Mouse (Mus musculus): ENCODE data around the gene Slc24a5.
"Not testable (repeated sequence)": the region's sequence is repeated elsewhere in the genome, so short reads cannot be mapped to it uniquely, and the experiment has no call there.

Gene Slc24a5

DNA sequence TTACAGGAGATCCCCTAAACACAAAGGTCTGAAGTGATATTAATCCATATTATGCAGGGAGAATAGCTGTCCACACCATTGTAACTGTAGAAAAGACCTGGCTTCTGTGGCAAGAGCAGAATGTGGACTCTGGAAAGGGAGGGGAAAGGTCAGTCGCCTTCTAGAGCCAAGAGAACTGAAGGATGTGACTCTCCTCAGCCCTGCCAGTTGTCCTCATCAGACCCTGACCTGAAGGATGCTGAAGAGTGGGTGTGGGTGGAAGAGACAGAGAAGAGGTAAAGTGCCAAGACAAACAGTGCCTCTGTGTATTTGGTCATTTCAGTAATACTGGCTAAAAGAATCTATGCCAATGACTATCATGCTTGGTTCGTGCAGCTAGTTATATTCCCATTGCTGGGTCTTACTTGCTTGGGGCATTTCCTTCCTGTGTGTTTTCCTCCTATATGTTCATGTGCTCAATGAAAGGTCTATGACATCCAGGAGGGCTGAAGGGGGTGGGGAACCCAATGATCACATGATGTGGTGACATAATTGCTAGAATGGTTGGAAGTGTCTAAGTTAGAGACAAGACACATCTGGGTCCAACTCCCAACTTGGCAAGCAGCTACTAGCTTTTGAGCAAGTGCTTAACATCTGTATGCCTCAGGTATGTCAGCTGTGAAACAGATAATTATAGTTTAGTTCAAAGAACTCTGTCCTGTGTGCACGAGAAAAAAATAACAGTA lies 5.3 kb downstream of the Slc24a5 start:
- H3K36me3 ChIP-seq (ENCODE audit: control insufficient read depth, insufficient read depth, low read length, poor library complexity, severe bottlenecking) = no peaks in the 10 kb centered on the region
- H3K27me3 ChIP-seq (ENCODE audit: control insufficient read depth, insufficient read depth, low read length, poor library complexity, severe bottlenecking) = no peaks in the 10 kb centered on the region
- no peak for DNase-seq (ENCODE audit: low read depth, low spot score)

DNA sequence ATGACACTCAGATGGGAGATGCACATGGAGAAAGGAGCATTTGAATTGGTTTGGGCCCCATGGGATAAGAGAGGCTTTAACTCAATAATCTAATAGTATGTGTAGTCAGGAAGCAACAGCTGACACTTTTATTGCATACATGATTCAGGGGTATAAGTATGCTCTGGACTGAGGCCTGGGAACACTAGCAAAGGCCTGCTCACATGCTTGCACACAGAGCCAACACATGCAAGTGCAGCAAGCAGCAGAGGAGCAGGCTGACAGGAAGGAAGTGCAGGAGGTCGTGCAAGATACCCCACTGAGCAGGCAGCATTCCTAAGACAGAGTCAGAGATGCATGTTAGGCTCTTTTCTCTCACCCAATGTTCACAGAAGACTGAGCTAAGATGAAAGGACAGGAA lies 16.0 kb downstream of the Slc24a5 start:
- DNase-seq (ENCODE audit: low read depth, low spot score) = no peak
- Histone ChIP-seq H3K27me3 (ENCODE audit: control insufficient read depth, insufficient read depth, low read length, poor library complexity, severe bottlenecking) (no peaks in the 10 kb centered on the region), H3K36me3 (ENCODE audit: control insufficient read depth, insufficient read depth, low read length, poor library complexity, severe bottlenecking) (0 out of 2 replicates have a peak, but pooled peaks cover 2% of the 10 kb centered on the region)

DNA sequence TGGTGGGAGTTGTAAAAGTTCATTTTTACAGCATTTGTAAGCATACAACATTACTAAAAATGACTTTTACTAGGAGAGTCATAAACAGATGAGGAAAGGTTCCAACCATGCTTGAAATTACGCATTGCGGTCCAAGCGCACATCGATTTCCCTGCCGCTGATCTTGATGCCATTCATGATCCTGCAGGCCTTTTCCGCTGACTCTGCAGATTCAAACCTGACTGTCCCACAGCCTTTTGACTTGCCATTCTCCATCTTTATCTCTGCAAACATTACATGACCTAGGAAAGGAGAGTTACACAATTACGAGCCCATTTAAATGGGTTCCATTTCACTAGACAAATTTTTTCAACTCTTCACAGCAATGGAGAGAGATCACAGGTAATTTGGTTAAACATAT lies 20.8 kb downstream of the Slc24a5 start:
- H3K27me3 ChIP-seq (ENCODE audit: control insufficient read depth, insufficient read depth, low read length, poor library complexity, severe bottlenecking) = no peaks in the 10 kb centered on the region
- no peak for DNase-seq (ENCODE audit: low read depth, low spot score)
- H3K36me3 ChIP-seq (ENCODE audit: control insufficient read depth, insufficient read depth, low read length, poor library complexity, severe bottlenecking) = 0 out of 2 replicates have a peak, but pooled peaks cover 1% of the 10 kb centered on the region

DNA sequence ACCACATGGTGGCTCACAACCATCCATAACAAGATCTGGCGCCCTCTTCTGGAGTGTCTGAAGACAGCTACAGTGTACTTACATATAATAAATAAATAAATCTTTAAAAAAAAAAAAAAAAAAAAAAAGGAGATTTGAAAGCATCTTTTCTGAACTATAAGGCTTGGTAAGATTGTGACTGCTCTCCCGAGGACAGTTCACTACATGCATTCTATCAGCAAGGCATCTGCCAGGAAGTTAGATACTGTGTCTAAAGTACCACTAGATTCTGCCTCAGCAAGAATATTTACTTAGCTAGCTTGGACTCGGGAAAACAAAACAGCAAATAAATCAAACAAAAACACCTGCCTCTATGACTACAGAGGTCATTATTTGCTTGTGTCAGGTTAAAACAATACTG lies 24.2 kb downstream of the Slc24a5 start:
- H3K27me3 ChIP-seq (ENCODE audit: control insufficient read depth, insufficient read depth, low read length, poor library complexity, severe bottlenecking); DNase-seq (ENCODE audit: low read depth, low spot score); H3K36me3 ChIP-seq (ENCODE audit: control insufficient read depth, insufficient read depth, low read length, poor library complexity, severe bottlenecking): not testable (repeated sequence)

DNA sequence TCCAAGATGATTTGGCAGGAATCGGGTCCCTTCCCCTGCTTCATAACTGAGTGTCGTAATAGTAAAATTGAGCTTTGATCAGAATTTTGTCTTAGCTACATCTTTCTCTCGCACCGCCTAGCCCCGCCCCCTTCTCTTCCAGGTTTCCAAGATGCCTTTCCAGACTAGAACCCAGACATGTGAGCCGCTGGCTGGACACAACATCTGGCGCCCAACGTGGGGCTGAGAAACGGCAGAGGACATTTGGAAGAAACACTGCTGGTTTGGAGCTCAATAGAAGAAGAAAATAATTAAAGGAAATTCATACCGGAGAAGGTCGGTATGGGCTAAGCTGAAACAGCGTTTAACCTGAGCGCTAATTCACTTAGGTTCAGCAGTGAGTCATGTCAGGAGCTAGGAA lies 36.6 kb downstream of the Slc24a5 start:
- DNase-seq (ENCODE audit: low read depth, low spot score); H3K36me3 ChIP-seq (ENCODE audit: control insufficient read depth, insufficient read depth, low read length, poor library complexity, severe bottlenecking); H3K27me3 ChIP-seq (ENCODE audit: control insufficient read depth, insufficient read depth, low read length, poor library complexity, severe bottlenecking): not testable (repeated sequence)

DNA sequence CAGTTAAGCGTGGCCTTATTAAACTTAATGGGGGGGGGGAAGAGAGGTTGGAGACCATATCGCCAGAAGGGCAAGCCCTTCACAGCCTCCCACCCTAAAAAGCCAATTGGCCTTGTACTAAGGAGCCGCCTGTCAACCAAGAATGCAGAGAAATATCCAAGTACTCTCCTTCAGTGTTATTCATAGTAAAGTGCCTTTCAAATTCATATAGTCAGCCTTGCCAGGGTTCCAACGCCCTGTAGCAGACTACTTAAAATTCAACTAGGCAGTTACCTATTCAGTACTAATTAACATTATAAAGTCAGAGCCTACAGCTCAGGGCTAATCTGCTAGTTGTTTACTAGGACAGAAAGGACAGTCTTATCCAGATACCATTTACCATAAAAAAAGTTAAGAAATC lies 38.6 kb downstream of the Slc24a5 start:
- not testable (repeated sequence) for DNase-seq (ENCODE audit: low read depth, low spot score); H3K36me3 ChIP-seq (ENCODE audit: control insufficient read depth, insufficient read depth, low read length, poor library complexity, severe bottlenecking); H3K27me3 ChIP-seq (ENCODE audit: control insufficient read depth, insufficient read depth, low read length, poor library complexity, severe bottlenecking)

DNA sequence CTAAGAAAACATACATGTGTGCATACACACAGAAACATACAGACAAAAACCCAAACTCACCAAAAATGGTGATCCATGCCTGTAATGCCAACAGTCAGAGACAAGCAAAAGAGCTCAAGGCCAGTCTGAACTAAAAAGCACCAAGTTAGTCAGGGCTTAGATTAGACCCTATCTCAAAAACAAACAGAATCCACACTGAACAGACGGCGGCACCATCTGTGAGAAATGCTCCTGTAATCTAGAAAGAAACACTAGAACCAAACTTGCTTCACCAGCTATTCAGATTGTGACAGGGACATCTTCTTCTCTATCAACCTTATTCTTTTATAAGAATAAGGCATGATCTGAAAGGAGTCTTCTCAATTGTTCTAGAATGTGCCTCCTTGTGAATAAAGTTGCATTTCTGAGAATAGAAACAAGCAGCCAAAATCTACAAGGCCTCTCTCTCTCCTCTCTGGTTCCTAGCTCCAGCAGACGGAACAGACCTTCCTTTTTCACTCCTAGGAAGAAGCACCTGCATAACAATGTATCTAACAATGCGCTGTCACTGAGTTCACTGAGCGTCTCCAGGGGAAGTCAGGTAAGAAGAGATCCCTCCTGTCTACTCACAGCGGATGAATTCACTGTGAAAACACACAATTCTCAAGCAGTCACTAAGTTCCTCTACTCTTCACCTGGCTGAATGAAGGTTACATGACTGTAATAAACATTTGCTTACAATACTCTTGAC lies 51.6 kb downstream of the Slc24a5 start:
- DNase-seq (ENCODE audit: low read depth, low spot score) = no peak
- Histone ChIP-seq H3K36me3 (ENCODE audit: control insufficient read depth, insufficient read depth, low read length, poor library complexity, severe bottlenecking) (no peaks in the 10 kb centered on the region), H3K27me3 (ENCODE audit: control insufficient read depth, insufficient read depth, low read length, poor library complexity, severe bottlenecking) (no peaks in the 10 kb centered on the region)

DNA sequence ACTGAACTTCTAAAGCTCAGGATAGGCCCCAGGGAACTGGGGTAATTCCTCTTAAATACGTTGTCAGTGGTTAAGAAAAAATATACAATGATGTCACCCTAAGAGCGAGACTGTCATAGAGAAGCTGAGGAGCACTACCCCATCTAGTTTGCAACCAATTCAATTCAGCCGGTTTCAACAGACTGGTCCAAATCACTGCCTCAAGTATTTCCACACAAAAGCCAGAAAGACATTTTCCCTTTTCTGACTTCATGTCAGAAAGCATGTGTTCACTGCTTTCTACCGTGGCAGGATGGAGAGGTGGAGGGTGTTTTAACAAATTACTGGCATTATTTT lies 54.3 kb downstream of the Slc24a5 start:
- no peaks in the 10 kb centered on the region for H3K36me3 ChIP-seq (ENCODE audit: control insufficient read depth, insufficient read depth, low read length, poor library complexity, severe bottlenecking)
- DNase-seq (ENCODE audit: low read depth, low spot score) = peak; percentile 31
- no peaks in the 10 kb centered on the region for H3K27me3 ChIP-seq (ENCODE audit: control insufficient read depth, insufficient read depth, low read length, poor library complexity, severe bottlenecking)

DNA sequence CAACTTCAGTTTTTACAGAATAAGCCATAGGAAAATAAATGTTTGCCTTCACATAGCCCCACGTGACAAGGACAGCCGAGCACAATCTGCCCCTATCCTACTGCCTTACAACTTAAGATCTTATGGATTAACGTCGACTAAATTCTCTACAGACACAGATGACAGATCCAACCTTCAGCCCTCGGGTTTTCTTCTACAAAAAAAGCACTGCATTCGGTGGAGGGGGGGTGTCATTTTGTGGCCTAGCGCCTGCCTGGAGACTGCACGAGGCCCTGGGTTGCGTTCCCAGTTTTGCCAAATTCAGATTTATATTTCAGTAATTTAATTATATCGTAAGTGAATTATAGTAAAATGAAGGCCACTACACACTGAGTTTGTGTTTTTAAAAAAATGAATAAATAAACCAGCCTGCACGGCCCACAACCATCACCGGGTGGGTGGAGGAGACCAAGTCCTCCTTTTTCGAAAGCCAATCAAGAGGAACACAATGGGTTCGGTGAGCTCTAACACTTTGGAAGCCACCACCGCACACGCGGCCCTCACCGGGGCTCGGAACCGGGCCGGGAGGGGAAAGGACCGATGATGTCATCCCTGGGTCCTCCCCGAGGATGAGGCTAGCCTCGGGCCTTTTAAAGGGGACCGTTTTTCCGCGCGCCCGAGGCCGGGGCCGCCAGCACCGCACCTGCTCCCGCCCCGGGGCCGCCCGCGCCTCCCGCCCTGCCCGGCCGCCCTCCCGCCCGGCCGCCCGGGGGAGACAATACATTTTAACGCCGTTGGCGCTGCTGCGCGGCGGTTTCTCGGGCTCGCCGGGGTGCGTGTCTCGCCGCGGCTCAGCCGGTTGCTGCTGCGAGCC lies 54.9 kb downstream of the Slc24a5 start:
- Histone ChIP-seq H3K27me3 (ENCODE audit: control insufficient read depth, insufficient read depth, low read length, poor library complexity, severe bottlenecking) (no peaks in the 10 kb centered on the region; the same call in 1 of the 2 replicates), H3K36me3 (ENCODE audit: control insufficient read depth, insufficient read depth, low read length, poor library complexity, severe bottlenecking) (no peaks in the 10 kb centered on the region)
- DNase-seq (ENCODE audit: low read depth, low spot score) = peak; percentile 54

DNA sequence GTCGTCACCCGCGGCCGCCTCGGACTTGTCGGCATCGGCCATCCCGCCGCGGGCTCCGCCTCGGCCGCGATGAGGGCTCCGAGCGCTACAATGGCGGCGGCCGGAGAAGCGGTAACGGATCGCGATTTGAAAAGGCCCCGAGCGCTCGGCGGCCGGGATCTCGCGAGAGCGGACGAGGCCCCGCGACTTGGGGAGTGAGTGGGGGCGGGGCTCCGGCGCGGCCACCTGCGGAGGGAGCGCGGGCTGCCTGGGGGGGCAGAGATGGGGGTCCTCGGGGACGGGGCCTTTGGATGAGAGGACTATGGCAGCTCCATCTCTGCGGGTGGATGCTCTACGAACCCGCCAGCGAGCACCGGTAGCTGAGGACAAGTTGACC lies 55.5 kb downstream of the Slc24a5 start, which contains the start of gene Myef2:
Gene Myef2, minus strand, starts transcription at position 185 of the 376 bp plus-strand sequence.
- no peaks in the 10 kb centered on the region; the same call in 1 of the 2 replicates for H3K27me3 ChIP-seq (ENCODE audit: control insufficient read depth, insufficient read depth, low read length, poor library complexity, severe bottlenecking)
- no peaks in the 10 kb centered on the region for H3K36me3 ChIP-seq (ENCODE audit: control insufficient read depth, insufficient read depth, low read length, poor library complexity, severe bottlenecking)
- DNase-seq (ENCODE audit: low read depth, low spot score) = peak; percentile 90

DNA sequence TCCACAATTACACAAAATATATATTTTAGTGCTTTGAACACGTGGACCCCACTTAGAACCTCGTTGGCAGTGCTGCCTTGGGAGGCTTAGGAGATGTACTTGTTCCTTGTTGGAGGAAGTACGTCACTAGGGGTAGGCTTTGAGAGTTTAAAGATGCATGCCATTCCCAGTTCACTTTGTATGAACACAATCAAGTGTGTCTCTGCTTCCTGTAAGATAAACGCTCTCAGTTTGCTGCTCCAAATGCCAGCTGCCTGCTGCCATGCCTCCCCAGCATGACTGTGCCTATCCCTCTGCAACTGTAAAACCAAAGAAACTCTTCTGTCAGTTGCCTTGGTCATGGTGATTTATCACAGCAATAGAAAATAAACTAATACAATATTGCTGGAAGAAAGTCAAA lies 57.9 kb downstream of the Slc24a5 start:
- DNase-seq (ENCODE audit: low read depth, low spot score) = no peak
- Histone ChIP-seq H3K36me3 (ENCODE audit: control insufficient read depth, insufficient read depth, low read length, poor library complexity, severe bottlenecking) (no peaks in the 10 kb centered on the region), H3K27me3 (ENCODE audit: control insufficient read depth, insufficient read depth, low read length, poor library complexity, severe bottlenecking) (no peaks in the 10 kb centered on the region; the same call in 1 of the 2 replicates)

DNA sequence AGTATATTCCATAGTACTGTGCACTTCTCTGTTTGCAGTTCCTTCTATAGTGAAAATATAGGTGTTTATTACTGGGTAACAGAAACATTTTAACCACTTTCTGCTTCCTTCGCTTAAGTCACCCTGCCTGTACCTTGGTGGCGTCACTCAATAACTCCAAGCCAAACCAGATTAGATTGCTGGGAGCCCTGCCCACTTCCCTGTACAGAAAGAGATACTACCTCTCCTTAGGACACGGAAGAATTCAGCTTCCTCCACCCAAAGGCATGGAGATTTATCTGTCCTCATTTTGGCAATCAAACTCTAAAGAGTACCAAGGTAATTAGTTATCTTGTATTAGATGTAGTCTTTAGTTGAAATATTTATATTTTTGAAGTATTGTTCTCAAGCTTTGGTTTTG lies 58.9 kb downstream of the Slc24a5 start:
- H3K27me3 ChIP-seq (ENCODE audit: control insufficient read depth, insufficient read depth, low read length, poor library complexity, severe bottlenecking) = no peaks in the 10 kb centered on the region; the same call in 1 of the 2 replicates
- H3K36me3 ChIP-seq (ENCODE audit: control insufficient read depth, insufficient read depth, low read length, poor library complexity, severe bottlenecking) = no peaks in the 10 kb centered on the region
- DNase-seq (ENCODE audit: low read depth, low spot score) = no peak

DNA sequence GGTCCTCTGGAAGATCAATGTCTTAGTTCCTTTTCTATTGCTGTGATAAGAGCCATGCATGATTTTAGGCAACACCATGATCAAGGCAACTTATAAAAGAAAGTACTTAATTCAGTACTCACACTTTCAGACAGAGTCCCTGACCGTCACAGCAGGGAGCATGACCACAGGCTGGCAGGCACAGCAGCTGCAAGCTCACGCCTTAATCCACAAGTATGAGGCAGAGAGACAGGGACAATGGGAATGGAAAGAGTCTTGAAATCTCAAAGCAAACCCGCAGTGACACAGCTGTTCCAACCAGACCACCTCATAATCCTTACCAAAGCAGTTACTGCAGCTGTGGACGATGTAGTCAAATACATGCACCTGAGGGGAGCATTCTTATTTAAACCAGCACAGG lies 66.2 kb downstream of the Slc24a5 start:
- H3K27me3 ChIP-seq (ENCODE audit: control insufficient read depth, insufficient read depth, low read length, poor library complexity, severe bottlenecking) = no peaks in the 10 kb centered on the region

DNA sequence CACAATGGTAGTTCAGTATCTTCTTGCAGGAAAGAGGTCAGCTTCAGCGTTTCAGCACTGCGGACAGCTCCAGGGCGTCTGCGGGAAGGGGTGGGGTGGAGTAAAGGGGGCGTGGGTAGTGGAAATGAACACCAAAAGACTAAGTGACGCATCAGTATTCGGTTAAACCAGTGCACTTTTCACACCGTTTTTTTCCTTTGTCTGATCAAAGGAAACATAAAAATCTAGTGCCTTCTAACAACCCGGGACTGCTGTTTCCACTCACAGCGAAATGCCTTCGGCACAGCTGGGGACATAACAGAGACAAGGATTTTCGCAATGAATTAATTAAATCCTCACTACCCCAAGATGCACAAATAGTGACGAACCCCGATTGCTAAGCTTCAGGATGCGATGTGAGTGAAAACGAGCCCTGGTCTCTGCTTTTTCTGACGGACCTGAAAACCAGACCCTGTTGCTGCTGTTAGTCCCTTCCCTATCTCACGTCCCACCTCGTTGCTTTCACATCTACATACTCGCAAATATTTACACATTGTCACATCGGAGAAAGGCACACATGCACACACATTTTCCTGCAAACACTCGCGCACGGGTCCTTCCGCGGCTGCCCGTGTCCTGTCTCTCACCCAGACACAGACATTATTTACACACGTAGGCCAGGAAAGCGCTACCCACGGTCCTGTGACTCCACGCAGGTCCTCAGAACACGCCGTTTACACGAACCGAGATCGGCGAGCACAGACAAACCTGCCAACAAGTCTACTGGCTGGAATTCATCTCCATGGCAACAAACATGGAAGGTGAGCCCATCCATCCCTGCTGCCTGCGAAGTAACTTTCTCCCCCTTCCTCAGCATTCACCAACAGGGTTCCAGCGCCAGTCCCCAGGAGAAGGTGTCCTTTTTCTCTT lies 68.2 kb downstream of the Slc24a5 start, which contains the start of gene Ctxn2:
Gene Ctxn2, plus strand, starts transcription at position 790 of the 909 bp plus-strand sequence.
- DNase-seq (ENCODE audit: low read depth, low spot score) = peak; percentile 65
- Histone ChIP-seq H3K36me3 (ENCODE audit: control insufficient read depth, insufficient read depth, low read length, poor library complexity, severe bottlenecking) (no peaks in the 10 kb centered on the region), H3K27me3 (ENCODE audit: control insufficient read depth, insufficient read depth, low read length, poor library complexity, severe bottlenecking) (no peaks in the 10 kb centered on the region)

More for the DNA sequence above, 66.2 kb downstream of the Slc24a5 start:
- DNase-seq (ENCODE audit: low read depth, low spot score) = no peak
- H3K36me3 ChIP-seq (ENCODE audit: control insufficient read depth, insufficient read depth, low read length, poor library complexity, severe bottlenecking) = no peaks in the 10 kb centered on the region

All from splenic B cell, adult 2 months (primary cell).